Mouse (Mus musculus): ENCODE data around the gene Kif26b. TPM values are rescaled to one million over a fixed set of nuclear protein-coding genes. Genes with fewer than 3 reads are reported as not detected.

The Kif26b gene
- polyA plus RNA-seq, 1 experiment = 0.16 TPM

DNA sequence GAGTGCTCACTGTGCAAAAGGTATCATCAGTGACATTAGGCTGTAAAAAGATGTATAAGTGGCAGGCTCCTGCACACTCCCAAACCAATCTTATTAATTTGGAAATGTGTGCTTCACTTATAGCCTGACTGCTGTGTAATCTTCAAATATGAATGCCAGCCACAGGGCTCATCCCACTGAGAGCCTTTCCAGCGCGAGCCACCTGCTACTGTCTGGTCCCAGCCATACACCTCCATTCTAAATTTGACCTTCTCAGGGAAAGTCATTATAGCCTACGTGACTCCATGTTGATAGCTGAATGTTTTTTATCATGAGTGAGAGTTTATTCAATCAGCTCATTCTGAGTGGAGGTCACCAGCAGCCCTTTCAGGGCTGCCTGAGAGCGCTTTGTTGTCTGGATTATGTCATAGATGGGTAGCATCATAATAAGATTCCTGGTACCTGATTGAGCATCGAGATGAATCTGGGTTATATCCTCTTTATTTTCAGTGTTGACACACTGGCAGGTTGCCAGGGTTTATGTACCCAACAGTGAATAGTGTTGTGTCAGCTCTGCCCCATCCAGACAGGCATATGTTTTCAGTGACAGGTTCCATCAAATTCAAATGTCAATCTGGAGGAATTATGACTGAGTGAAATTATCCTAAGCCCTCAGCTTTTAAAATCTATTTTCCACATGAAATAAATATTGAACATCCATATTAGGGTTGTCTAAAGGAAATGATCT lies 319.6 kb downstream of the Kif26b start:
- no peak overlapping the region for H3K27ac ChIP-seq (ENCODE audit: control insufficient read depth, insufficient read depth, low read length)
- H3K4me3 ChIP-seq (ENCODE audit: control insufficient read depth, insufficient read depth, low read length) = no peak overlapping the region
- no peaks in the 10 kb centered on the region for H3K4me1 ChIP-seq (replicated peaks; ENCODE audit: control insufficient read depth, insufficient read depth, low read length)
- DNase-seq = no peak
- TF ChIP-seq POLR2A (IDR thresholded peaks at IDR 0.05; ENCODE audit: control insufficient read depth, extremely low read depth, insufficient read depth, low read length, poor library complexity) (no peak), CTCF (IDR thresholded peaks at IDR 0.05; ENCODE audit: borderline replicate concordance, control insufficient read depth, extremely low read depth, insufficient read depth, low read length, poor library complexity) (no peak)
- no peaks in the 10 kb centered on the region for H3K27me3 ChIP-seq (ENCODE audit: control insufficient read depth, insufficient read depth, low read length)
- no peaks in the 10 kb centered on the region for H3K36me3 ChIP-seq (ENCODE audit: control insufficient read depth, insufficient read depth, low read length)
- 92% methylated on average over 5 of the region's 5 CpGs for WGBS

DNA sequence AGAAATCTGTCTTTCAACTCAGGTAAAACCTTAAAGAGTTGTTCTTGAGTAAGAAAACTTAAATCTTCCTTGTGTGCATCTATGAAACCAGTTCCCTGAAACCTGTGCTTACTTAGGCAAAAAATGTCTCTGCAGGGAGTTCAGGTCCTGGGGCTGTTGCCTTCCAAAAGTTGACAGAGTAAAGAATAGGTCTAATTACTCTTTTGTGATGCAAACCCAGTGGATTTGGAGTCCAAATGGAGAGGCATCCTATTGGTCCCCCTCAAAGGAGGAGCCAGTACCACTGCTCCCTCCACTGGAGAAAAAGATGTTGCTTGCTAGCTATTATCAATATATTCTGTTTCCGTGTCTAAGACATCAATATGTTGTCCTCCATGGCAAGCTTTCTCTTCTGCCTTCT lies 321.6 kb downstream of the Kif26b start:
- Histone ChIP-seq H3K4me1 (replicated peaks; ENCODE audit: control insufficient read depth, insufficient read depth, low read length) (no peaks in the 10 kb centered on the region), H3K36me3 (ENCODE audit: control insufficient read depth, insufficient read depth, low read length) (no peaks in the 10 kb centered on the region), H3K4me3 (ENCODE audit: control insufficient read depth, insufficient read depth, low read length) (no peak overlapping the region), H3K27ac (ENCODE audit: control insufficient read depth, insufficient read depth, low read length) (no peak overlapping the region), H3K27me3 (ENCODE audit: control insufficient read depth, insufficient read depth, low read length) (no peaks in the 10 kb centered on the region)
- DNase-seq = no peak
- WGBS = 88% methylated on average over 1 of the region's 1 CpGs
- TF ChIP-seq CTCF (IDR thresholded peaks at IDR 0.05; ENCODE audit: borderline replicate concordance, control insufficient read depth, extremely low read depth, insufficient read depth, low read length, poor library complexity) (no peak), POLR2A (IDR thresholded peaks at IDR 0.05; ENCODE audit: control insufficient read depth, extremely low read depth, insufficient read depth, low read length, poor library complexity) (no peak)

DNA sequence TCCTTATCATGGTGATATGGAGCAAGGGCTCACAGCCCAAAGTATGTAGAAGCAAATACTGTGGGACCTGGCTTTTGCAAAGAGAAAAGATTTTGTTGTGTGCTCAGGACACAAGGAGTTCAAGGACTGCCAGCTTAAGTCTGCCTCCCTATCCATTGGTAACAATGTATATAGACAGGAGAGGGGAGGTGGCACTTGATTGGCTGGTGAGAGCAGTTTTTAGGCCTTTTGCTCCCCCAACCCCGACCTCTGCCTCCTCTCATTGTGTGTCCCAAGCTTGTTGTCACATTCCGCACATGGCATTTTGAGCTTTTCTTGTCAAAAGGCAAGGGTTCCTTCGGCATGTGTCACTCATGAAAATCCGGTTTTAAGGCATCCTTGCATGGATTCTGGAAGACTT lies 326.0 kb downstream of the Kif26b start:
- Histone ChIP-seq H3K4me1 (replicated peaks; ENCODE audit: control insufficient read depth, insufficient read depth, low read length) (no peaks in the 10 kb centered on the region), H3K36me3 (ENCODE audit: control insufficient read depth, insufficient read depth, low read length) (no peaks in the 10 kb centered on the region), H3K4me3 (ENCODE audit: control insufficient read depth, insufficient read depth, low read length) (no peak overlapping the region), H3K27ac (ENCODE audit: control insufficient read depth, insufficient read depth, low read length) (no peak overlapping the region), H3K27me3 (ENCODE audit: control insufficient read depth, insufficient read depth, low read length) (no peaks in the 10 kb centered on the region)
- DNase-seq = no peak
- TF ChIP-seq CTCF (IDR thresholded peaks at IDR 0.05; ENCODE audit: borderline replicate concordance, control insufficient read depth, extremely low read depth, insufficient read depth, low read length, poor library complexity) = no peak
- TF ChIP-seq POLR2A (IDR thresholded peaks at IDR 0.05; ENCODE audit: control insufficient read depth, extremely low read depth, insufficient read depth, low read length, poor library complexity) = no peak
- 92% methylated on average over 4 of the region's 4 CpGs for WGBS

DNA sequence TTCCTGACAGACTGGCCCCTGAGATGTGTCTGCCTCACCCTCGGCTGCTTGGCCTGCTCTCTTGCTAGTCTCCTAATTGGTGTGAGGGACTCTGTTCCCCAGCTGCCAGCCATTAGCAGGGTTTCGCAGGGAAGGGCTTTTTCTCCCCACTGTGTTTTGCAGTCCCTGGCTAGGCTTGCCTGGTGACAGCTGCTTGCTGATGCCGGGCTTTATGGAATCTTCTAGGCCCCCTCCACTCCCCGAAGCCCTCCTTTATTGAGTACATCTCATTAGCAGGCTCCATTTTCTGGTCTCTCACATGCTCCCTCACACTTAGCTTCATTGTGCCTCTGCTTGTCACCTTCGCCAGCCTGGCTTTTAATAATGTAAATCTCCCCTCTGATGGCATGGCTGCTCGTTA lies 327.0 kb downstream of the Kif26b start:
- DNase-seq = no peak

DNA sequence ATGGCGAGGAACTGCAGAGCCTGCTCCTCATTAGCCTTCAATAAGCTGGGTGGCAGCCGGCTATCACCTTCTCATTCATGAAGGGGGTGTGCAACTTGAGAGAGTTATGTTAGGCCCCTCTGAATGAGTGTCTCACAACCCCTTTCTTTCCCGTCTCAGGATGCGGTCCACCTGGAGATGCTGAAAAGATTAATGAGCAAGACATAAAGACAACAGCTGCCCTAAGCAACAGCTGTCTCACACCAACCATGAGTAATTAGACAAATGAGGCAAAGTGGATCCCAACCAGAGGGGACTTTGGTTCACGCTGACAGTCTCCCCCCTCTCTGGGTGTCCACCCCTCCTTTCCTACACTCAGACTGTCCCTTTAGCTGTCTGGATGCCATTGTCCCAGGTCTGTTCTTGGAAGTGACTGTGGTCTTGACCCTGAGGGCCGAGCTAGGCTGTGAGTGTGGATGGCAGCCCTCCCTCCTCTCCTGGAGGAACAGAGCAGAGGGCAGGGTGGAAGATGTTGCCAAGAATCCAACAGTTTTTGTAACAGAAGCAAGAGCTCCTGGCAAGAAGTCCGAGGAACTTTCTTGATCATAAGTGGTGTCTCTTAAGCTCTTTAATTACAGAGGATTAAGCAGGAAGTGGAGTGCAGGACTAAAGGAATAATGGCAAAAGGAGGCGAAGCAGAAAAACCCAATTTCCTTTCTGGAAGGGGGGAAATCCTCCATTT lies 331.9 kb downstream of the Kif26b start:
- Histone ChIP-seq H3K36me3 (ENCODE audit: control insufficient read depth, insufficient read depth, low read length) (no peaks in the 10 kb centered on the region), H3K27me3 (ENCODE audit: control insufficient read depth, insufficient read depth, low read length) (no peaks in the 10 kb centered on the region), H3K4me1 (replicated peaks; ENCODE audit: control insufficient read depth, insufficient read depth, low read length) (no peaks in the 10 kb centered on the region), H3K4me3 (ENCODE audit: control insufficient read depth, insufficient read depth, low read length) (no peak overlapping the region), H3K27ac (ENCODE audit: control insufficient read depth, insufficient read depth, low read length) (no peak overlapping the region)
- DNase-seq = no peak
- WGBS = 88% methylated on average over 8 of the region's 8 CpGs
- TF ChIP-seq CTCF (IDR thresholded peaks at IDR 0.05; ENCODE audit: borderline replicate concordance, control insufficient read depth, extremely low read depth, insufficient read depth, low read length, poor library complexity) (no peak), POLR2A (IDR thresholded peaks at IDR 0.05; ENCODE audit: control insufficient read depth, extremely low read depth, insufficient read depth, low read length, poor library complexity) (no peak)

More for the DNA sequence above, 327.0 kb downstream of the Kif26b start:
- H3K27ac ChIP-seq (ENCODE audit: control insufficient read depth, insufficient read depth, low read length) = no peak overlapping the region
- 92% methylated on average over 6 of the region's 6 CpGs for WGBS
- H3K4me3 ChIP-seq (ENCODE audit: control insufficient read depth, insufficient read depth, low read length) = no peak overlapping the region
- no peaks in the 10 kb centered on the region for H3K36me3 ChIP-seq (ENCODE audit: control insufficient read depth, insufficient read depth, low read length)
- H3K27me3 ChIP-seq (ENCODE audit: control insufficient read depth, insufficient read depth, low read length) = no peaks in the 10 kb centered on the region
- TF ChIP-seq POLR2A (IDR thresholded peaks at IDR 0.05; ENCODE audit: control insufficient read depth, extremely low read depth, insufficient read depth, low read length, poor library complexity) (no peak), CTCF (IDR thresholded peaks at IDR 0.05; ENCODE audit: borderline replicate concordance, control insufficient read depth, extremely low read depth, insufficient read depth, low read length, poor library complexity) (no peak)
- no peaks in the 10 kb centered on the region for H3K4me1 ChIP-seq (replicated peaks; ENCODE audit: control insufficient read depth, insufficient read depth, low read length)

DNA sequence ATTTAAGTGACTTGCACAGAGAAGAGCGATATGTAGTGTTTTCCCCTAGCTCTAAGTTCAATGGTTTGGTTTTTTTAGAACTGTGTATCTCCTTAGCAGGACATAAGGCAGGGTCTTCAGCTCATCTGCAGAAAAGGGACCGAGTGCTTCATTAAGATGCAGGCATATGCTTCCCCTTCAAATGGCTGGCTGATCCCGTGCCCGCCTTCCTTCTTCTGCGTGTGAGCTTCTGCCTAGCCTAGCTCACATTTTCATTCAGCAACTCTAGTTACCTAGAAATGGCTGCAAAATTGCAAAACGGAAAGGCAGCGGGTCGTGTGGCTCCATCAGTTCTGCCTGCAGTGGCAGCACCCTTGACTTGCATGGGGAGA lies 332.5 kb downstream of the Kif26b start:
- DNase-seq = no peak
- WGBS = 92% methylated on average over 8 of the region's 8 CpGs
- Histone ChIP-seq H3K27ac (ENCODE audit: control insufficient read depth, insufficient read depth, low read length) (no peak overlapping the region), H3K27me3 (ENCODE audit: control insufficient read depth, insufficient read depth, low read length) (no peaks in the 10 kb centered on the region), H3K4me3 (ENCODE audit: control insufficient read depth, insufficient read depth, low read length) (no peak overlapping the region), H3K4me1 (replicated peaks; ENCODE audit: control insufficient read depth, insufficient read depth, low read length) (no peaks in the 10 kb centered on the region), H3K36me3 (ENCODE audit: control insufficient read depth, insufficient read depth, low read length) (no peaks in the 10 kb centered on the region)
- TF ChIP-seq POLR2A (IDR thresholded peaks at IDR 0.05; ENCODE audit: control insufficient read depth, extremely low read depth, insufficient read depth, low read length, poor library complexity) = no peak
- TF ChIP-seq CTCF (IDR thresholded peaks at IDR 0.05; ENCODE audit: borderline replicate concordance, control insufficient read depth, extremely low read depth, insufficient read depth, low read length, poor library complexity) = no peak
